Mouse (Mus musculus) heart, embryonic 16.5 days (tissue): ENCODE measurements around the gene Pitpnm1. TPM values are rescaled to one million over a fixed set of nuclear protein-coding genes. Genes with fewer than 3 reads are reported as not detected.
A peak's percentile ranks its signal among the peaks of the same experiment; 100 is the strongest.
"Not testable (repeated sequence)": the region's sequence is repeated elsewhere in the genome, so short reads cannot be mapped to it uniquely, and the experiment has no call there.

ENCODE experiments used
- ATAC-seq: fragments of 200-750 bp; cut with Nextera tagmentation; replicated peaks from 2 replicates; pipeline ENCODE4 v1.8.0; 2017; ENCODE audit warnings: moderate number of reproducible peaks; ENCODE audit not compliant: insufficient read depth, low FRiP score; ENCODE audit errors: extremely low read depth
- H3K27ac ChIP-seq: fragments of 300-500 bp; sonication (generic); 2 replicates; pipeline ENCODE4 v1.5.1; 2014; ENCODE audit warnings: mild to moderate bottlenecking, low read length, control low read depth, moderate library complexity
- H3K27me3 ChIP-seq: fragments of 300-500 bp; sonication (generic); 2 replicates; pipeline ENCODE4 v1.6.1; 2014; ENCODE audit warnings: low read length, mixed read lengths; ENCODE audit not compliant: control insufficient read depth, insufficient read depth
- H3K36me3 ChIP-seq: fragments of 300-500 bp; sonication (generic); 2 replicates; pipeline ENCODE4 v1.6.1; 2014; ENCODE audit not compliant: control insufficient read depth, insufficient read depth
- H3K4me1 ChIP-seq: fragments of 300-500 bp; sonication (generic); 2 replicates; pipeline ENCODE4 v1.6.1; 2014; ENCODE audit warnings: low read length, mixed read lengths; ENCODE audit not compliant: control insufficient read depth, insufficient read depth
- H3K4me2 ChIP-seq: fragments of 300-500 bp; sonication (generic); 2 replicates; pipeline ENCODE4 v1.6.1; 2014; ENCODE audit warnings: low read depth, mild to moderate bottlenecking, control low read depth, low read length
- H3K4me3 ChIP-seq: fragments of 300-500 bp; sonication (generic); 2 replicates; pipeline ENCODE4 v1.5.1; 2014; ENCODE audit warnings: mild to moderate bottlenecking, control low read depth, low read length
- H3K9ac ChIP-seq: fragments of 300-500 bp; sonication (generic); 2 replicates; pipeline ENCODE4 v1.6.1; 2014; ENCODE audit warnings: low read length, control low read depth
- H3K9me3 ChIP-seq: fragments of 300-500 bp; sonication (generic); replicated peaks from 2 replicates; pipeline ENCODE4 v1.6.1; 2016; ENCODE audit warnings: low read length; ENCODE audit not compliant: control insufficient read depth
- WGBS: fragments of 180-500 bp; shearing (Covaris S2); extraction: QIAGEN DNeasy Blood & Tissue Kit; methylation state at CpG from one replicate; pipeline ENCODE4 v1.1.7; 2014; 5-methylcytosine and 5-hydroxymethylcytosine counted together
- polyA plus RNA-seq: library from polyadenylated mRNA; unstranded; fragments of >200 nt; fragmentation: Nextera tagmentation; extraction: Ambion mirVana; gene quantifications from 2 replicates; pipeline ENCODE4 v1.2.1, GENCODE M21; 2015

The Pitpnm1 gene
- polyA plus RNA-seq, 1 experiment from 2014 or later: 29.4 TPM

- Histone ChIP-seq H3K4me2 (no peak overlapping the region), H3K4me3 (no peak overlapping the region), H3K27ac (no peak overlapping the region), H3K9me3 (no peaks in the 10 kb centered on the region), H3K27me3 (no peaks in the 10 kb centered on the region), H3K4me1 (peaks cover 15% of the 10 kb centered on the region), H3K36me3 (no peaks in the 10 kb centered on the region), H3K9ac (no peak overlapping the region)
- ATAC-seq: no peak
- 79% methylated on average over 13 of the region's 13 CpGs for WGBS
Measured at GRCm38 (mm10) chr19:4057389-4057788, 42.4 kb upstream of the Pitpnm1 start.

- Histone ChIP-seq H3K27me3 (no peaks in the 10 kb centered on the region), H3K4me1 (peaks cover 15% of the 10 kb centered on the region), H3K4me2 (no peak overlapping the region), H3K9me3 (no peaks in the 10 kb centered on the region), H3K4me3 (no peak overlapping the region), H3K9ac (no peak overlapping the region), H3K27ac (no peak overlapping the region), H3K36me3 (no peaks in the 10 kb centered on the region)
- no peak for ATAC-seq
- WGBS: 95% methylated on average over 7 of the region's 7 CpGs
Measured at GRCm38 (mm10) chr19:4057962-4058361, 41.8 kb upstream of the Pitpnm1 start.

- peaks cover 15% of the 10 kb centered on the region for H3K4me1 ChIP-seq
- no peak overlapping the region for H3K27ac ChIP-seq
- no peak overlapping the region for H3K9ac ChIP-seq
- H3K4me3 ChIP-seq: no peak overlapping the region
- ATAC-seq: no peak
- no peaks in the 10 kb centered on the region for H3K27me3 ChIP-seq
- no peak overlapping the region for H3K4me2 ChIP-seq
- no peaks in the 10 kb centered on the region for H3K36me3 ChIP-seq
- H3K9me3 ChIP-seq: no peaks in the 10 kb centered on the region
- WGBS: 88% methylated on average over 5 of the region's 5 CpGs
Measured at GRCm38 (mm10) chr19:4058581-4058980, 41.2 kb upstream of the Pitpnm1 start.

GRCm38 (mm10) chr19:4059069-4059740 lies 40.6 kb upstream of the Pitpnm1 start, which contains the start of gene Gstp3:
Gene Gstp3 (minus strand): TSS chr19:4059569.
- Histone ChIP-seq H3K27ac (no peak within 1 kb of the TSS), H3K27me3 (no peaks in the 10 kb centered on the region), H3K36me3 (no peaks in the 10 kb centered on the region), H3K4me1 (peaks cover 15% of the 10 kb centered on the region), H3K9me3 (no peaks in the 10 kb centered on the region), H3K9ac (no peak within 1 kb of the TSS), H3K4me3 (no peak within 1 kb of the TSS), H3K4me2 (no peak within 1 kb of the TSS)
- 69% methylated on average over 15 of the region's 15 CpGs for WGBS
- peak; percentile 31; the same call in 1 of the 2 replicates for ATAC-seq

GRCm38 (mm10) chr19:4060044-4060898 lies 39.5 kb upstream of the Pitpnm1 start:
- not testable (repeated sequence) for ATAC-seq
- WGBS: 89% methylated on average over 8 of the region's 8 CpGs

GRCm38 (mm10) chr19:4060899-4061465 lies 38.8 kb upstream of the Pitpnm1 start:
- H3K36me3 ChIP-seq: no peaks in the 10 kb centered on the region
- no peak overlapping the region for H3K4me2 ChIP-seq
- no peak overlapping the region for H3K4me3 ChIP-seq
- no peaks in the 10 kb centered on the region for H3K9me3 ChIP-seq
- H3K27me3 ChIP-seq: no peaks in the 10 kb centered on the region
- 76% methylated on average over 5 of the region's 6 CpGs for WGBS
- peaks cover 11% of the 10 kb centered on the region for H3K4me1 ChIP-seq
- no peak overlapping the region for H3K27ac ChIP-seq
- no peak overlapping the region for H3K9ac ChIP-seq
- no peak for ATAC-seq

More at GRCm38 (mm10) chr19:4060044-4060898, 39.5 kb upstream of the Pitpnm1 start:
- H3K9me3 ChIP-seq, H3K4me3 ChIP-seq, H3K36me3 ChIP-seq, H3K27ac ChIP-seq, H3K4me2 ChIP-seq, H3K27me3 ChIP-seq, H3K9ac ChIP-seq: not testable (repeated sequence)
- peaks cover 15% of the 10 kb centered on the region for H3K4me1 ChIP-seq

- not testable (repeated sequence) for H3K27me3 ChIP-seq, H3K9me3 ChIP-seq, H3K27ac ChIP-seq, H3K4me1 ChIP-seq, H3K4me2 ChIP-seq, H3K9ac ChIP-seq, ATAC-seq, H3K36me3 ChIP-seq, H3K4me3 ChIP-seq
- WGBS: 56% methylated on average over 2 of the region's 4 CpGs
Measured at GRCm38 (mm10) chr19:4063357-4063756, 36.4 kb upstream of the Pitpnm1 start.

- peak overlapping the region; percentile 38; the same call in 1 of the 2 replicates for H3K4me2 ChIP-seq
- H3K4me3 ChIP-seq, H3K9me3 ChIP-seq, H3K9ac ChIP-seq, H3K4me1 ChIP-seq, H3K36me3 ChIP-seq, H3K27ac ChIP-seq, H3K27me3 ChIP-seq, ATAC-seq: not testable (repeated sequence)
- no CpG with 5 or more reads among the region's 11 CpGs for WGBS
Measured at GRCm38 (mm10) chr19:4064501-4064900, 35.3 kb upstream of the Pitpnm1 start.

GRCm38 (mm10) chr19:4066280-4066679 lies 33.5 kb upstream of the Pitpnm1 start:
- H3K27ac ChIP-seq: no peak overlapping the region
- no peak overlapping the region for H3K4me3 ChIP-seq
- H3K9ac ChIP-seq: no peak overlapping the region
- no peaks in the 10 kb centered on the region for H3K4me1 ChIP-seq
- H3K4me2 ChIP-seq: no peak overlapping the region
- ATAC-seq: no peak
- H3K27me3 ChIP-seq: no peaks in the 10 kb centered on the region
- H3K36me3 ChIP-seq: no peaks in the 10 kb centered on the region
- no peaks in the 10 kb centered on the region for H3K9me3 ChIP-seq
- 80% methylated on average over 6 of the region's 6 CpGs for WGBS
